Mouse (Mus musculus): Measurements from ENCODE around the gene Gm36245. TPM values are rescaled to one million over a fixed set of nuclear protein-coding genes. Genes with fewer than 3 reads are reported as not detected.

The Gm36245 gene
- total and polyA plus RNA-seq, 3 experiments = not detected

DNA sequence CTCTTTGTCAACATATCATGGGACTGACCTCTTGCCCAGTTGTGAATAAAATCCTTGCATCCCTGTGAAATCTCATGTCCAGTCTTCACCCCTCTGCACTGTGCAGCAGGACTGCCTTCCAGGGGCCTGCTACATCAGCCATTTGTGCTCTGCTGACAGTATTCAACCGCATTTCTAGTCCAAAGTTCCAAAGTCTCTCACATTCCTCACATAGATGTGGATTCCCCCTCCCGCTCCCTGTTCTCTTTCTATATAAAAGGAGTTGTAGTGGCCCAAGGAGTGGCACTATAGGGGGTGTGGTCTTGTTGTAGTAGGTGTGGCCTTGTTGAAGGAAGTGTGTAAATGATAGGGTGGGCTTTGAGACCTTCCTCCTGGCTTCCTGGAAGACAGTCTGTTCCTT, 8.2 kb upstream of the Gm36245 start:
- H3K9ac ChIP-seq (ENCODE audit: control insufficient read depth, low read depth, low read length, poor library complexity, severe bottlenecking) = no peak overlapping the region
- no peak for DNase-seq (ENCODE audit: low read depth, low spot score)
- TF ChIP-seq ZC3H11A (IDR thresholded peaks at IDR 0.05; ENCODE audit: low read depth, low read length) (no peak), CTCF (IDR thresholded peaks at IDR 0.05 in 2 of 3, conservative IDR thresholded peaks at IDR 0.05 in 1 of 3; ENCODE audit: control insufficient read depth in 1 of 3, insufficient read depth in 1 of 3, low read depth in 2 of 3, low read length in 3 of 3, poor library complexity in 1 of 3, severe bottlenecking in 1 of 3) (no peak), RAD21 (IDR thresholded peaks at IDR 0.05; ENCODE audit: low read depth, low read length) (no peak), UBTF (IDR thresholded peaks at IDR 0.05; ENCODE audit: borderline replicate concordance, insufficient read depth, low read depth, low read length) (no peak), MAFK (IDR thresholded peaks at IDR 0.05; ENCODE audit: borderline replicate concordance, low read depth, low read length) (no peak), NRF1 (IDR thresholded peaks at IDR 0.05; ENCODE audit: insufficient read depth, low read depth, low read length, poor library complexity, severe bottlenecking) (no peak), CHD2 (IDR thresholded peaks at IDR 0.05; ENCODE audit: low read length) (no peak), CHD1 (IDR thresholded peaks at IDR 0.05; ENCODE audit: low read depth, low read length) (no peak), TBP (IDR thresholded peaks at IDR 0.05; ENCODE audit: low read depth, low read length) (no peak), USF1 (IDR thresholded peaks at IDR 0.05; ENCODE audit: low read depth, low read length) (no peak), NELFE (IDR thresholded peaks at IDR 0.05; ENCODE audit: low read depth, low read length) (no peak), EP300 (IDR thresholded peaks at IDR 0.05; ENCODE audit: low read depth in 1 of 2, low read length in 2 of 2) (no peak), SMC3 (IDR thresholded peaks at IDR 0.05; ENCODE audit: low read depth, low read length) (no peak)
- H3K27ac ChIP-seq (ENCODE audit: control insufficient read depth, low read depth, low read length) = no peak overlapping the region
- no peaks in the 10 kb centered on the region for H3K36me3 ChIP-seq (ENCODE audit: control insufficient read depth in 1 of 2, insufficient read depth in 2 of 2, low read length in 2 of 2)
- H3K4me3 ChIP-seq (ENCODE audit: control insufficient read depth in 1 of 2, insufficient read depth in 1 of 2, low read depth in 2 of 2, low read length in 2 of 2) = no peak overlapping the region
- H3K9me3 ChIP-seq (replicated peaks; ENCODE audit: insufficient read depth, low read length) = no peaks in the 10 kb centered on the region
- H3K4me1 ChIP-seq (ENCODE audit: control insufficient read depth in 1 of 2, insufficient read depth in 2 of 2, low read length in 2 of 2) = no peaks in the 10 kb centered on the region
- H3K27me3 ChIP-seq (ENCODE audit: control insufficient read depth in 1 of 2, insufficient read depth in 2 of 2, low read length in 2 of 2) = no peaks in the 10 kb centered on the region
- no peaks in the 10 kb centered on the region for H3K79me2 ChIP-seq (ENCODE audit: control insufficient read depth, insufficient read depth, low read length, poor library complexity)

DNA sequence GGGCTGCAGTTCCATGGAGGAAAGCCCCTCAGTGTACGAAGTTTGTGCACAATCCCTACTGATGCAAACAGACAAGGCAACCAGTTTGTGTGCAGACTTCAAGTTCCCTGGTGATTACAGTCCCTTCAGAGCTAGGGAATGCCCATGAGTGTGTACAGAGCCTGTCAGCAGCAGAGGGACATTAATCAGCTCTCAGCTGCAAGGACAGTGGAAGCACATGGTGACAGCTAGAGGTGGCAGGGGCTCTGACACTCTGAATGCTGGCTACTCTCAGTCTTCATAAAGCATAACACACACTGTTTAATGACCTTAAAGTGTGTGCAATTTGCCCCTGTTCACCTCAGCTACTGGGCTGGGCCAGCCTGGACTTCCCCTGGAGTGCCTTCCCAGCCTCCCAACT, 5.5 kb upstream of the Gm36245 start:
- Histone ChIP-seq H3K9ac (ENCODE audit: control insufficient read depth, low read depth, low read length, poor library complexity, severe bottlenecking) (no peak overlapping the region), H3K4me1 (ENCODE audit: control insufficient read depth in 1 of 2, insufficient read depth in 2 of 2, low read length in 2 of 2) (no peaks in the 10 kb centered on the region), H3K4me3 (ENCODE audit: control insufficient read depth in 1 of 2, insufficient read depth in 1 of 2, low read depth in 2 of 2, low read length in 2 of 2) (no peak overlapping the region), H3K27ac (ENCODE audit: control insufficient read depth, low read depth, low read length) (no peak overlapping the region), H3K9me3 (replicated peaks; ENCODE audit: insufficient read depth, low read length) (no peaks in the 10 kb centered on the region), H3K36me3 (ENCODE audit: control insufficient read depth in 1 of 2, insufficient read depth in 2 of 2, low read length in 2 of 2) (no peaks in the 10 kb centered on the region), H3K79me2 (ENCODE audit: control insufficient read depth, insufficient read depth, low read length, poor library complexity) (no peaks in the 10 kb centered on the region), H3K27me3 (ENCODE audit: control insufficient read depth in 1 of 2, insufficient read depth in 2 of 2, low read length in 2 of 2) (no peaks in the 10 kb centered on the region)
- no peak for DNase-seq (ENCODE audit: low read depth, low spot score)
- TF ChIP-seq TBP (IDR thresholded peaks at IDR 0.05; ENCODE audit: low read depth, low read length) = no peak
- no peak for TF ChIP-seq ELF1 (IDR thresholded peaks at IDR 0.05; ENCODE audit: low read depth, low read length)
- no peak for TF ChIP-seq E2F4 (IDR thresholded peaks at IDR 0.05; ENCODE audit: borderline replicate concordance, low read depth, low read length)
- no peak for TF ChIP-seq GABPA (IDR thresholded peaks at IDR 0.05; ENCODE audit: low read depth, low read length)
- TF ChIP-seq BHLHE40 (IDR thresholded peaks at IDR 0.05; ENCODE audit: borderline replicate concordance, low read depth, low read length) = no peak
- no peak for TF ChIP-seq MYC (IDR thresholded peaks at IDR 0.05; ENCODE audit: low read depth, low read length)
- no peak for TF ChIP-seq HCFC1 (IDR thresholded peaks at IDR 0.05; ENCODE audit: low read depth, low read length)
- TF ChIP-seq GATA1 (IDR thresholded peaks at IDR 0.05; ENCODE audit: low read depth, low read length) = no peak
- no peak for TF ChIP-seq KAT2A (conservative IDR thresholded peaks at IDR 0.05; ENCODE audit: low read depth, low read length)
- no peak for TF ChIP-seq MYB (IDR thresholded peaks at IDR 0.05; ENCODE audit: low read depth, low read length)
- no peak for TF ChIP-seq MXI1 (IDR thresholded peaks at IDR 0.05; ENCODE audit: low read depth, low read length)
- no peak for TF ChIP-seq USF2 (IDR thresholded peaks at IDR 0.05; ENCODE audit: borderline replicate concordance in 1 of 2, insufficient read depth in 1 of 2, low read depth in 1 of 2, low read length in 2 of 2)
- no peak for TF ChIP-seq ZNF384 (IDR thresholded peaks at IDR 0.05; ENCODE audit: low read depth, low read length)
- TF ChIP-seq MAFK (IDR thresholded peaks at IDR 0.05; ENCODE audit: borderline replicate concordance, low read depth, low read length) = no peak
